Comparison of ENCODE assay signal across 8 mouse cellular contexts in the genomic region with DNA sequence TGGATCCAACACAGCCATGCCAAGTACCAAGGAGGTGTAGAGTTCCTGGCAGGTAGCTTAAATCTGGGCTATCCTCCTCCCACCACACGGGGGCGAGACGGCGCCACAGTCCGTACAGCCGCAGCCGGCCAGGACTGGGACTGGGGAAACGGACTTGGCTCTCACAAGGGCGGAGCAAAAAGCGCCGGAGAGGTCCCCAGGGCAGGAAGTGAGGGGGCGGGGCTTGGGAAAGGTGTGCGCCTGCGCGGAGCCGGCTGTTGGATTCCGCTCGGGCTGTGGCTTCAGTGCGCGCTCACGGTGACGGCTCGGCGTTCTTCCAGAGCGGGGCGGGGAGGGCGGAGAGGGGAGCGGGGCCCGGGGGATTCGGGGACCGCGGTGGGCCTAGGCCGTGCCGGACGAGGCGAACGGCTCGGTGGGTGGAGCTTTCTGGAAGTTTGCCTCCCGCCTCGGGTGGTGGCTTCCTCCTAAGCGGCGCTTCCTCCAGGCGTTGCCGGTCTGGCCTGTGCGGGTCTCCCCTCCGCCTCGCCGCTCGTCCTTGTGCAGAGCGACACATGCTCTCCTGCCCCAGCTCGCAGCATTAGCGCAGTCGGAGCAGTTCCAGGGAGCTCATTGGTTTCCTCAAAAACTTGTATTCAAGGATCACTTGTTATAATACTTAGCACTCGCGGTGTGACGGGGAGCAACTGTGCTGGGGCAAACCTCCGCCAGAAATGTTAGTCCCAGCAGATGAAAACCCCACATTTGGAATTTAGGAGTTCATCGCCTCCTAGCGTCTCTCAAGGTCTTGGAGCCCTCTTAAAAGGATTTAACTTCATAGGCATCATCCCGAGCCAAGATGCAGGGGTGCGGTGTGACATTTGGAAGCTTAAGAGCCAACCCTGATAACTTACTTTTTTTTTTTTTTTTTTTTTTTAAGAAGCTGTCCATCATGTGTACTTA. TPM values are rescaled to one million over a fixed set of nuclear protein-coding genes. Genes with fewer than 3 reads are reported as not detected.
DNase-seq lines count a peak whose midpoint lies in the region; ATAC-seq lines count a peak whose summit lies in the region.

A gene (plus strand): TSS at position 226 of the 939 bp plus-strand sequence.

- H3K36me3 ChIP-seq in heart, embryonic 13.5 days, result no peaks in the 10 kb centered on the region
- peaks cover 2% of the 10 kb centered on the region; the same call in 1 of the 2 replicates for H3K36me3 ChIP-seq in liver, embryonic 12.5 days
- no peaks in the 10 kb centered on the region for H3K36me3 ChIP-seq in stomach, embryonic 15.5 days

- under 1% methylated on average over 47 of the region's 61 CpGs for WGBS in heart, embryonic 13.5 days
- under 1% methylated on average over 45 of the region's 61 CpGs for WGBS in liver, embryonic 12.5 days (ENCODE audit: insufficient replicate concordance)
- under 1% methylated on average over 61 of the region's 61 CpGs for WGBS in stomach, embryonic 15.5 days

- H3K4me2 ChIP-seq in heart, embryonic 13.5 days, result peak within 1 kb of the TSS; percentile 76
- H3K4me2 ChIP-seq in liver, embryonic 12.5 days, result peak within 1 kb of the TSS; percentile 83
- H3K4me2 ChIP-seq in stomach, embryonic 15.5 days, result peak within 1 kb of the TSS; percentile 55

- ATAC-seq in heart, embryonic 13.5 days (ENCODE audit: extremely low read depth, insufficient number of reproducible peaks, low FRiP score, low TSS enrichment), result peak; percentile 96
- peak; percentile 99 for ATAC-seq in liver, embryonic 12.5 days
- ATAC-seq in stomach, embryonic 15.5 days (ENCODE audit: insufficient read depth, low FRiP score, low read depth), result peak; percentile 100

- peak within 1 kb of the TSS; percentile 76 for H3K27ac ChIP-seq in brown adipose tissue, adult 24 weeks (replicated peaks; ENCODE audit: low read depth, low read length)
- peak within 1 kb of the TSS; percentile 97 for H3K27ac ChIP-seq in heart, embryonic 13.5 days (replicated peaks)
- peak within 1 kb of the TSS; percentile 92 for H3K27ac ChIP-seq in liver, embryonic 12.5 days
- peak within 1 kb of the TSS; percentile 97 for H3K27ac ChIP-seq in stomach, embryonic 15.5 days

- peak within 1 kb of the TSS; percentile 91 for H3K9ac ChIP-seq in heart, embryonic 13.5 days
- peak within 1 kb of the TSS; percentile 84 for H3K9ac ChIP-seq in liver, embryonic 12.5 days
- H3K9ac ChIP-seq in stomach, embryonic 15.5 days, result peak within 1 kb of the TSS; percentile 21; the same call in 1 of the 2 replicates

- H3K27me3 ChIP-seq in heart, embryonic 13.5 days (replicated peaks), result 0 out of 2 replicates have a peak, but pooled peaks cover 4% of the 10 kb centered on the region
- peaks cover 7% of the 10 kb centered on the region; the same call in 1 of the 2 replicates for H3K27me3 ChIP-seq in liver, embryonic 12.5 days (replicated peaks)
- H3K27me3 ChIP-seq in stomach, embryonic 15.5 days (replicated peaks), result no peaks in the 10 kb centered on the region

- peak; percentile 97 for DNase-seq in CD4-positive, CD25-positive, alpha-beta regulatory T cell, adult 2 months (ENCODE audit: low read depth, low spot score)
- peak; percentile 63 for DNase-seq in fat pad, adult 2 months (ENCODE audit: extremely low read depth, low read depth, low spot score)
- peak; percentile 99 for DNase-seq in kidney, postnatal 10 days
- peak; percentile 97 for DNase-seq in natural killer cell, adult 2 months (ENCODE audit: low spot score in 2 of 2)

- peak within 1 kb of the TSS; percentile 75 for H3K4me3 ChIP-seq in brown adipose tissue, adult 24 weeks (ENCODE audit: insufficient read depth, low read depth, low read length)
- H3K4me3 ChIP-seq in heart, embryonic 13.5 days, result peak within 1 kb of the TSS; percentile 72
- peak within 1 kb of the TSS; percentile 78 for H3K4me3 ChIP-seq in liver, embryonic 12.5 days
- peak within 1 kb of the TSS; percentile 68 for H3K4me3 ChIP-seq in stomach, embryonic 15.5 days (replicated peaks)

- H3K9me3 ChIP-seq in heart, embryonic 13.5 days, result no peaks in the 10 kb centered on the region
- no peaks in the 10 kb centered on the region for H3K9me3 ChIP-seq in liver, embryonic 12.5 days (replicated peaks)
- no peaks in the 10 kb centered on the region for H3K9me3 ChIP-seq in stomach, embryonic 15.5 days

- H3K4me1 ChIP-seq in brown adipose tissue, adult 24 weeks (ENCODE audit: control insufficient read depth, insufficient read depth, insufficient read length, low read length), result no peaks in the 10 kb centered on the region
- peaks cover 10% of the 10 kb centered on the region for H3K4me1 ChIP-seq in heart, embryonic 13.5 days
- peaks cover 11% of the 10 kb centered on the region for H3K4me1 ChIP-seq in liver, embryonic 12.5 days
- no peaks in the 10 kb centered on the region for H3K4me1 ChIP-seq in stomach, embryonic 15.5 days

RNA-seq across cellular contexts. Expression of the gene that starts here (rescaled TPM):
- 10.6 and 10.7 TPM in 2 replicates for polyA plus RNA-seq in brown adipose tissue, adult 24 weeks (2012; ENCODE audit: insufficient read depth, insufficient read length, missing spikeins)
- polyA plus RNA-seq in heart, embryonic 13.5 days (2015; fragmentation: Nextera tagmentation; extraction: Ambion mirVana), result 19.0 and 20.2 TPM in 2 replicates
- 16.5 and 17.3 TPM in 2 replicates for polyA plus RNA-seq in liver, embryonic 12.5 days (2016; fragmentation: Nextera tagmentation; extraction: Ambion mirVana)
- 21.2 and 22.8 TPM in 2 replicates for polyA plus RNA-seq in stomach, embryonic 15.5 days (2015; fragmentation: Nextera tagmentation; extraction: Ambion mirVana)

Comparison
In these comparisons a context has a peak if more than half of its experiments do, and no peak if none do; other contexts are left out.
1. Peak in every context shown above with its lines: DNase-seq, ATAC-seq, H3K4me3 ChIP-seq and H3K27ac ChIP-seq.
2. H3K9ac ChIP-seq: peak in every context shown above with its lines; median percentile 91 in heart, embryonic 13.5 days; 84 in liver, embryonic 12.5 days; 21 in stomach, embryonic 15.5 days.